Mouse (Mus musculus) neural tube, embryonic 14.5 days (tissue): ENCODE measurements at regions not wholly inside any gene's neighbourhood (a gene's known extent, or its start where the extent isn't known, plus 50 kb on each side); places are given as distances from the start of the nearest gene placed in this dataset.

Experiments used
- ATAC-seq: fragments of 200-750 bp; cut with Nextera tagmentation; 2 replicates; pipeline ENCODE4 v1.8.0; 2017; ENCODE audit warnings: low read depth, mild to moderate bottlenecking, moderate TSS enrichment, moderate library complexity
- H3K27ac ChIP-seq: fragments of 300-500 bp; sonication (generic); 2 replicates; pipeline ENCODE4 v1.5.1; 2014; ENCODE audit warnings: low read depth, mild to moderate bottlenecking, control low read depth, low read length, moderate library complexity, mixed read lengths
- H3K27me3 ChIP-seq: fragments of 300-500 bp; sonication (generic); 2 replicates; pipeline ENCODE4 v1.6.1; 2014; ENCODE audit warnings: low read length; ENCODE audit not compliant: control insufficient read depth, insufficient read depth
- H3K36me3 ChIP-seq: fragments of 300-500 bp; sonication (generic); 2 replicates; pipeline ENCODE4 v1.6.1; 2014; ENCODE audit warnings: low read length, mixed read lengths; ENCODE audit not compliant: control insufficient read depth, insufficient read depth
- H3K4me1 ChIP-seq: fragments of 300-500 bp; sonication (generic); 2 replicates; pipeline ENCODE4 v1.6.1; 2014; ENCODE audit warnings: low read length; ENCODE audit not compliant: control insufficient read depth, insufficient read depth
- H3K4me2 ChIP-seq: fragments of 300-500 bp; sonication (generic); 2 replicates; pipeline ENCODE4 v1.6.1; 2014; ENCODE audit warnings: mild to moderate bottlenecking, low read depth, low read length, control low read depth
- H3K4me3 ChIP-seq: fragments of 300-500 bp; sonication (generic); 2 replicates; pipeline ENCODE4 v1.5.1; 2014; ENCODE audit warnings: low read depth, low read length, control low read depth, mixed read lengths
- H3K9ac ChIP-seq: fragments of 300-500 bp; sonication (generic); replicated peaks from 2 replicates; pipeline ENCODE4 v1.6.1; 2014; ENCODE audit warnings: low read depth, mild to moderate bottlenecking, control low read depth, low read length, mixed read lengths
- H3K9me3 ChIP-seq: fragments of 300-500 bp; sonication (generic); 2 replicates; pipeline ENCODE4 v1.6.1; 2016; ENCODE audit warnings: low read length; ENCODE audit not compliant: control insufficient read depth
- WGBS: fragments of 180-500 bp; shearing (Covaris S2); extraction: QIAGEN DNeasy Blood & Tissue Kit; methylation state at CpG from one replicate; pipeline ENCODE4 v1.1.7; 2014; 5-methylcytosine and 5-hydroxymethylcytosine counted together

GRCm38 (mm10) chr5:10749546-10749945 is 198.1 kb upstream of the Gm8871 start:
- no peak overlapping the region for H3K4me2 ChIP-seq
- H3K4me3 ChIP-seq, result no peak overlapping the region
- no peaks in the 10 kb centered on the region for H3K27me3 ChIP-seq
- no peaks in the 10 kb centered on the region for H3K4me1 ChIP-seq
- WGBS, result 56% methylated on average over 1 of the region's 1 CpGs
- H3K9me3 ChIP-seq, result no peaks in the 10 kb centered on the region
- H3K9ac ChIP-seq, result no peak overlapping the region
- no peak overlapping the region for H3K27ac ChIP-seq
- no peak for ATAC-seq
- no peaks in the 10 kb centered on the region for H3K36me3 ChIP-seq

GRCm38 (mm10) chr5:10767469-10767868 is 180.1 kb upstream of the Gm8871 start:
- WGBS, result 95% methylated on average over 1 of the region's 1 CpGs

More at GRCm38 (mm10) chr5:10767469-10767868, 180.1 kb upstream of the Gm8871 start:
- Histone ChIP-seq H3K27ac (no peak overlapping the region), H3K4me3 (no peak overlapping the region), H3K36me3 (no peaks in the 10 kb centered on the region), H3K9ac (no peak overlapping the region), H3K4me1 (no peaks in the 10 kb centered on the region), H3K9me3 (no peaks in the 10 kb centered on the region), H3K4me2 (no peak overlapping the region), H3K27me3 (no peaks in the 10 kb centered on the region)
- no peak for ATAC-seq
